Mouse (Mus musculus) MN1 (cell line): Measurements from ENCODE around the gene Cpne9.
"Not testable (repeated sequence)": the region's sequence is repeated elsewhere in the genome, so short reads cannot be mapped to it uniquely, and the experiment has no call there.

Experiments
- DNase-seq: peaks from one replicate; pipeline ENCODE4 v3.0.0-alpha.2; 2016; ENCODE audit warnings: low spot score

Gene Cpne9

GRCm38 (mm10) chr6:113290346-113290745 lies 8.2 kb downstream of the Cpne9 start:
- DNase-seq, result no peak

GRCm38 (mm10) chr6:113292938-113293337 lies 10.8 kb downstream of the Cpne9 start:
- no peak for DNase-seq

- DNase-seq, result no peak
Observed at GRCm38 (mm10) chr6:113296046-113296445, 13.9 kb downstream of the Cpne9 start.

GRCm38 (mm10) chr6:113296639-113297038 lies 14.5 kb downstream of the Cpne9 start:
- no peak for DNase-seq

DNA sequence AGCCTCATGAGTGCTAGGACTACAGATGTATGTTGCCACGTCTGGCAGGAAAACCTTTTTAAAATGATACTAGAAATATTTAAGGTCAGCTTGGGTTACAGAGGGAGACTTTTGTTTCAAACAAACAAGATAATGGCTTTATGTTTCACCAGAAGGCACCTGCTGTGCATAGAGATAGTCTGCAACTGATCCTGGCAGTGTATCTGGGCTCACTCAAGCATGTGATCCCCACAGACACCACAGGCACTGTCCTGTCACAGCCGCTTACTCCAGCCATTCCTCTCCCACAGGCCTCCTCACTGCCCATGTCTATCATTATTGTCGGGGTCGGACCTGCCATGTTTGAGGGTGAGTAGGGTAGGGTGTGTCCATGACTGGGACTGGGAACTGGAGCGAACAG lies 19.2 kb downstream of the Cpne9 start:
- DNase-seq, result no peak

DNA sequence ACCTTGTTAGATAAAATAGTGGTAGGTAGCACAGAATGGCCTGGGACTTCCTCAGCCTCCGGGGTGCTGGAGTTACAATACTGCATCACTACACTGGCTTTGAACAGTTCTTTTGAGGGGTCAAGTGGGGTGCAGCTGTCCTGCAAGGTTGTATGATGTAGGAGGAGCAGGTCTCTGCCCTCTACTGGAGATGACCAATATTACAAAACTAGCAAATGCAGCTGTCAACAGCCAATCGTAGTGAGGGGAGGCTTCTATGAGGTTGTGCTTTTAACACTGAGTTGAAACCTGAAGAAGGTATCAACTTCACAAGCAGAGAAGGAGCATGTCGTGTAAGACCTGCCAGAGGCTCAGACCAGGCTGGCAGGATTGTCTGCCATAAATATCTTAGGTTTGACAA lies 20.2 kb downstream of the Cpne9 start:
- peak; percentile 48 for DNase-seq

GRCm38 (mm10) chr6:113306322-113306985 lies 24.3 kb downstream of the Cpne9 start:
- peak; percentile 99 for DNase-seq

DNA sequence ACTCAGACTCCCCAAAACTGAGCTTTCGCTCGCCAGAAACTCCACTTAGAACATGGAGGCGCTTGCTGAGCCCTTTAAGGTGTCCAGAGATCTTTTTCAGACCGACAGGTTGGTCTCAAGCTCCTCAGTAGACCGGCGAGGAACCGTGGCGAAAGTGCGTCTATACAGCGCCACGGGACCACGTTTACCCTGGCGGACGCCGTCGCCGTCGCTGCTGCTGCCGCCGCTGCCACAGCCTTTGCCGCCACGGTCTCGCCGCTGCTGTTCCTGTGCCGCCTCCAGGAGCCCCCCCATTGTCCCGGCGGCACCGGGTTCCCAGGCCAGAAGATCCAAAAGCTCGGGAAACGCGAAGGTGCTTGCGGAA lies 24.9 kb downstream of the Cpne9 start, which contains the start of gene Brpf1:
Brpf1 (plus strand) TSS at position 152 of the 364 bp plus-strand sequence.
- DNase-seq, result no peak

- DNase-seq, result peak; percentile 58
Observed at GRCm38 (mm10) chr6:113307481-113308121, 25.5 kb downstream of the Cpne9 start.

- DNase-seq, result peak; percentile 67
Observed at GRCm38 (mm10) chr6:113308141-113308540, 26.0 kb downstream of the Cpne9 start.

GRCm38 (mm10) chr6:113315972-113316371 lies 33.9 kb downstream of the Cpne9 start:
- no peak for DNase-seq

- peak; percentile 98 for DNase-seq
Observed at GRCm38 (mm10) chr6:113326533-113327315, 44.6 kb downstream of the Cpne9 start, which contains the start of gene Ogg1. TSS of gene Ogg1 (plus strand) at chr6:113326972.

DNA sequence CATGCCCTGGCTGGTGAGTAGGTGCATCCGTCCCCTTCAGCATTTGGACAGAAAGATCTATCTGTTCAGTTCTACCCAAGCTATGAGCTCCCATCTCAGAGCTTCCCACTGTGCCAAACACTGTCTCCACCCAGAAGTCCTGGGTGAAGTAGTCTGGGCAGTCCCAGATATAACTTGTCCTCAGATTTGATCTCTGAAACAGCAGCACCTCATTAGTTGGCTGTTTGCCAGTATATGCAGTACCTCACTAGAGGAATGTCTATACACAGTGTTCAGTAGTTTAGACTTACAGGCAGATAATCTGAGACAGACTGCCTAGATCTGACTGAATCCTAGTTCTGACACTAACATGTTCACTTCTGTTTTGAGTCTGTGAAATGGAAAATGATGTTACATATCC lies 47.3 kb downstream of the Cpne9 start:
- no peak for DNase-seq

DNA sequence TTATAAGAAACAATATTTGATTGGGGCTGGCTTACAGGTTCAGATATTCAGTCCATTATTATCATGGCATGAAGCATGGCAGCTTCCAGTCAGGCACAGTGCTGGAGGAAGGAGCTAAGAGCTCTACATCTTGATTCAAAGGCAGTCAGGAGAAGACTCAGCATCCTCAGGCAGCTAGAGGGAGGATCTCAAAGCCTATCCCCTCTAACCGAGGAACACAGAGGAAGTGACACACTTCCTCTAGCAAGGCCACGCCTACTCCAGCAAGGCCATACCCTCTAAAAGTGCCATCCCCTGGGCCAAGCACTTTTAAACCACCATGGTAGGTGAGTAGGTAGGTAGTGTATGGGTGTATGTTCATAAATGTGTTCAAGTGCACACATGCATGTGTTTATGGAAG lies 48.4 kb downstream of the Cpne9 start:
- no peak for DNase-seq

DNA sequence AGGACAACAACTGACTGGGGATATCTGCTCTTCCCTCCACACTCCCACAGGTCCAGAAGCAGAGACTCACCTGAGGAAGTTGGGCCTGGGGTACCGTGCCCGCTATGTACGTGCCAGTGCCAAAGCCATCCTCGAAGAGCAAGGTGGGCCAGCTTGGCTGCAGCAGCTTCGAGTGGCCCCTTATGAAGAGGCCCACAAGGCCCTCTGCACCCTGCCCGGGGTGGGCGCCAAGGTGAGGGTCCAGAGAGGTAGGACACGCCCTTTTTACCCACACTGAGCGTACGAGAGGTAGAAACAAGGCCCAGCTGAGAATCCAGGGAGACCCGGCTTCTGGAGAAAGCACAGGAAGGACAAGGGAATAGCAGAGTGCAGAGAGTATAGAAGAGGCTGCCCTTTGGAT lies 49.6 kb downstream of the Cpne9 start:
- DNase-seq, result no peak

- not testable (repeated sequence) for DNase-seq
Observed at GRCm38 (mm10) chr6:113332734-113333133, 50.6 kb downstream of the Cpne9 start.

GRCm38 (mm10) chr6:113333137-113333950 lies 51.2 kb downstream of the Cpne9 start:
- peak; percentile 96 for DNase-seq

GRCm38 (mm10) chr6:113334216-113334615 lies 52.1 kb downstream of the Cpne9 start:
- no peak for DNase-seq

DNA sequence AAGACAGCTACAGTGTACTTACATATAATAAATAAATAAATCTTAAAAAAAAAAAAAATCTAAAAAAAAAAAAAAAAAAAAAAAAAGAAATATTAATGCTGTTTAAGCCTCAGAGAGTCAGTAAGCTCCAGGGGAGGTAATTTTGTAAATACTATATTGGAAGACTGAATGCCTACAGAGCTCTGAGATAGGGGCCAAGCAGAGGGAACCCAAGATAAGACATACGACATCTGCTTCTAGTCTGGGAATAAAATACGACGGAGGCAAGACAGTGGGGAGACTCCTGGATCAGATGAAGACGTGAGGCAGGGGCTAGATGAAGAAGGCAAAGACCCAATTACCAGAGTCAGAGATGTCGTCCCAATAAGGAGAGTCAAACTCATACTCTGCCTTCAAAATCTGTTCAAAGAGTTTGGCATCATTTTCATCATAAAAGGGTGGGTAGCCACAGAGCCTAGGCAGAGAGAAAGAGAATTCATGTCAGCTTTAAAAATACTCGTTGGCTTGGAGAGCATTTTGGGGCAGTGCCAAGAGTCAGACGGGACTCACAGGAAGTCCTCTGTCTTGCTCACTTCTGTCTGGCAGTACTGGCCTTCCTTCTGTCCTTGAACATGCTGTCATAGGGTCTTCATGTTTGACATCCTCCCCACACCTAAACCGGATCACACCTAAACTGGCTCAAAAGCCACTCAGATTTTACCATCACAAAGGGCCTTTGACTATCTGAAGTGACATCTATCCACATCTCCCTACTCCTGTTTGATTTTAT lies 54.9 kb downstream of the Cpne9 start:
- peak; percentile 34 for DNase-seq

DNA sequence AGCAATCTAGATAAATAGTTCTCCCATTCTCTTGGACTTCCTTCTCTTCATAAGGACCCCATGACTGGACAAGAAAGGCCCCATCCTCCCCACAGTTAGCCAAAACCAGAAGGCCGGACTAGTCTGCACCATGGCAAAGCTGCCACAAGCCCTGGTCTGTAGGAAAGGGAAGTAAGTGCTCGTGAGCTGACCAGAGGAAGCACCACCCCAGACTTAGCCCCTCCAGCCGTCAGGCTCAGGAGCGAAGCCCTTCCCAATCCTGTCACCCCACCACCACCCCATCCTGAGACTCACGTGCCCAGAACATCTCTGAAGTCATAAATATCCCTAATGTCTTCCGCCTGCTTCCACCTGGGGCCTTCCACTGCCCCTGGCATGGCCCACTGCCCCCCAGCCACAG lies 59.5 kb downstream of the Cpne9 start:
- DNase-seq, result no peak

GRCm38 (mm10) chr6:113342297-113342696 lies 60.2 kb downstream of the Cpne9 start:
- DNase-seq, result no peak
